Mouse (Mus musculus): ENCODE data around the gene Nbea.
A peak's percentile ranks its signal among the peaks of the same experiment; 100 is the strongest.

Nbea gene

DNA sequence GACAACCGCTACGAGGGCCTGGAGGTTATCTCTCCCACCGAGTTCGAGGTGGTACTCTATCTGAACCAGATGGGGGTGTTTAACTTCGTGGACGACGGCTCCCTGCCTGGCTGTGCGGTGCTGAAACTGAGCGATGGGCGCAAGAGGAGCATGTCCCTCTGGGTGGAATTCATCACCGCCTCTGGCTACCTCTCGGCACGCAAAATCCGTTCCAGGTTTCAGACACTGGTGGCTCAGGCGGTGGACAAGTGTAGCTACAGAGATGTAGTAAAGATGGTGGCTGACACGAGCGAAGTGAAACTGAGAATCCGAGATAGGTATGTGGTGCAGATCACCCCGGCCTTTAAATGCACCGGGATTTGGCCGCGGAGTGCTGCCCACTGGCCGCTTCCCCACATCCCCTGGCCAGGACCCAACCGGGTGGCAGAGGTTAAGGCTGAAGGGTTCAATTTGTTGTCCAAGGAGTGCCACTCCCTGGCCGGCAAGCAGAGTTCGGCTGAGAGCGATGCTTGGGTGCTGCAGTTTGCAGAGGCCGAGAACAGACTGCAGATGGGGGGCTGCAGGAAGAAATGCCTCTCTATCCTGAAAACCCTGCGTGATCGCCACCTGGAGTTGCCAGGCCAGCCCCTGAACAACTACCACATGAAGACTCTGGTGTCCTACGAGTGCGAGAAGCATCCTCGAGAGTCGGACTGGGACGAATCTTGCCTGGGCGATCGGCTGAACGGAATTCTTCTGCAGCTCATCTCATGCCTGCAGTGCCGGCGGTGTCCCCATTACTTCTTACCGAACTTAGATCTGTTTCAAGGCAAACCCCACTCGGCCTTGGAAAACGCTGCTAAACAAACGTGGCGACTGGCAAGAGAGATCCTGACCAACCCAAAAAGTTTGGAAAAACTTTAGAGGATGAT is 400.1 kb downstream of the Nbea start:
- peak; percentile 71 for DNase-seq (ENCODE audit: extremely low spot score)

DNA sequence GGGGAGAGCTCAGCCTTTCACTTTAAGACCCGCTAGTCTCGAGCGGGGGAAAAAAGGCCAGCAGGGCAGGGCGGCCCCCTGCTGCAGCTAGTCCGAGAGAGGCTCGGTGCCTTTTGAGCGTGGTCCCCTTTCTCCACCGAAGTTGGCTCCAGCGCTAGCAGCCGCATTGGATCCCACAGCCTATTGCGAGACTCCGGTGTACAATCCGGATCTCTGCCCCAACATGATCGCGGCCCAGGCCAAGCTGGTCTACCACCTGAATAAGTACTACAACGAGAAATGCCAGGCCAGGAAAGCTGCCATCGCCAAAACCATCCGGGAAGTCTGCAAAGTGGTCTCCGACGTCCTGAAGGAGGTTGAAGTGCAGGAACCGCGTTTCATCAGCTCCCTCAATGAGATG is 400.7 kb downstream of the Nbea start:
- peak; percentile 61 for DNase-seq (ENCODE audit: extremely low spot score)

- DNase-seq (ENCODE audit: extremely low spot score): peak; percentile 25
Observed at GRCm38 (mm10) chr3:55782056-55782687, 401.3 kb downstream of the Nbea start, which contains the start of gene Mab21l1. TSS of gene Mab21l1 (plus strand) at chr3:55782510.

GRCm38 (mm10) chr3:55781429-55782055 is 402.0 kb downstream of the Nbea start:
- DNase-seq (ENCODE audit: extremely low spot score): no peak

GRCm38 (mm10) chr3:55780120-55781070 is 403.1 kb downstream of the Nbea start:
- peak; percentile 73 for DNase-seq (ENCODE audit: extremely low spot score)

DNA sequence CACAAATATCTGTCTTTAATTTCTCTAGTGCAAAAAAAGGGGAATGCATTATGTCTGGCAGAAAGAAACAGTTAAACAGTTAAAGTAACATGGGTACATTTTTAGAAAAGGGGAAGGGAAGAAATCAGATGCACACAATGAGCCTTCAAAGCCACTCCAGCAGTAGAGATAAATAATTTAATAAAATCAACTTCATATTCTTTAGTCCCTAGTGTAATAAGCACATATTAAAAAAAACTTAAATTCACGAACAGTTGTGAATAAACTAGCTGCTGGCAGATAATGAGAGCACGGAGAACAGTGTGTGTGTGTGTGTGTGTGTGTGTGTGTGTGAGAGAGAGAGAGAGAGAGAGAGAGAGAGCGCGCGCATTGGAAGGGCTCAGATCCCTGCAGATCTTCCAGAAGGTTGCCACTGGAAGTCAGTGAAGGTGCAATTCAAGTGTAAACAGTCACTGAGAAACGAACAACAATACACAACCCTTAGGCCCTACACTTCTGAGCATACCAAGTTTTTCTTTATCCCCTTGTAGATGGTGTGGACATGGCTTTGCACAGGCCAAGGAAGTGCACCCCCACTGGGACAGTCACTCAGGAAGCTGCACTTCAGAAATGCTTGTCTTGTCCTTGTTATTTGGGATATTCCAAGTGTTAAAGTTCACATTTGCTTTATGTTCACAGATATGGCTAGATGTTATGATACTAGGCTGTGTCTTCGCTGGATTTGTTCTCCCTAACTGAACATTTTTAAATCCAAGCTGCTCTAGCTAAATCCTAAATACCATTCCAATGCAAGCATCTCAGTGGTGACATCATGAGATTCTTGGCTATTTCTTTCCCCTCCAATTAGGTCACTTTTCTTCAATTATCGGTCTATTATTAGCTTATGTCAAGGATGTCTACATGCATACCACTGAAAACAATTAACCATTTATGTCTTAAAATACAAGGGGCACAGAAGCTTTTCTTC is 404.5 kb downstream of the Nbea start:
- peak; percentile 34 for DNase-seq (ENCODE audit: extremely low spot score)

GRCm38 (mm10) chr3:55777501-55777900 is 406.0 kb downstream of the Nbea start:
- no peak for DNase-seq (ENCODE audit: extremely low spot score)

GRCm38 (mm10) chr3:55775753-55776152 is 407.7 kb downstream of the Nbea start:
- DNase-seq (ENCODE audit: extremely low spot score): no peak

- DNase-seq (ENCODE audit: extremely low spot score): no peak
Observed at GRCm38 (mm10) chr3:55775245-55775644, 408.3 kb downstream of the Nbea start.

GRCm38 (mm10) chr3:55774203-55774602 is 409.3 kb downstream of the Nbea start:
- no peak for DNase-seq (ENCODE audit: extremely low spot score)

DNA sequence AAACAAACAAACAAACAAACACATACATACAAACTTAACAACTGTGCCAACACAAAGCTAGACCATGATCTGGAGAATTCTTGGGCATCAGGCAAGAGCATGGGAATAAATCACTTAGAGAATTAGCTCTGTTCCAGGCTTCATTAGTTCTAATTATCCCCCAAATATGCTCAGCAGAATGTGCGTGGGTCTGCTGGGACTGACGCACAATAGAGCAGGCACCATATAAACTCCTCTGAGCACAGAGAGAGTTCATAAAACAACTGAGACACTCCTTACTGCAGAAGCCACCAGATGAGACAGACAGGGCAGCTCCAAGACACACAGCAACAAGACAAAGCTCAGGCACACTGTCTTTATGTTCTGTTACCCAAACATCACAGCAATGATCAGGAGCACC is 414.2 kb downstream of the Nbea start:
- DNase-seq (ENCODE audit: extremely low spot score): no peak

DNA sequence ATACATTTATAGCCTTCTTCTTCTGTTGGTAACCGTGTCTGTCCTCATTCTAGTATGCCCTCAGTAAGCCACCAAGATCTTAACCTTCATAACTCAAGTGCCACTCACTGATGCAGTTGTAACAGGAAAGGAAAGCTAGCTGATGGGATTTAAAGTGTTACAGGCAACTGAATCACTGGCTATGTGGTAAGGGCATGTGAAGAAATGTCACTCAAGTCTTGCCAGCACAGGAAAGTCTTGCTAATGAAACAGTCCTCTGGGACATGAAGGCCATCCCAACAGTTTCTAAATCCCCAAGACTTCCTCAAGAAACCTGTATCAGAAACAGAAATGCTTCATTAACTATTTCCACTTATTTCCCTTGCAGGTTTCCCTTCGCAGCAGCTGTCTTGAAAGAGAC is 414.8 kb downstream of the Nbea start:
- DNase-seq (ENCODE audit: extremely low spot score): no peak

- DNase-seq (ENCODE audit: extremely low spot score): no peak
Observed at GRCm38 (mm10) chr3:55763591-55763990, 419.9 kb downstream of the Nbea start.

DNA sequence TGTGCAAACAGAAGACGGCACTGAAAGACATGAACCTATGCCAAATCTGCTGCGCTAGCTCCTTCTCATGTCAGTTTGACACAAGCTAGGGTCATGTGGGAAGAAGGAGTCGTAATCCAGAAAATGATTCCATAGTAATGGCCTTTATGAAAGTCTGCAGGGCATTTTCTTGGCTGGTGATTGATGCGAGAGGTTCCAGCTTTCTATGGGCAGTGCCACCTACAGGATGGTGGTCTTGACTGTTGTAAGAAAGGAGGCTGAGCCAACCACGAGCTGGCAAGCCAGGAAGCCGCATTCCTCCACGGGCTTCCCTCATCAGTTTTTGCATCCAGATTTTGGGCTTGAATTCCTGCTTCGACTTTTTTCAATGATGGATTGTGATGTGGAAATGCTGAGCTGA is 425.2 kb downstream of the Nbea start:
- DNase-seq (ENCODE audit: extremely low spot score): no peak

- DNase-seq (ENCODE audit: extremely low spot score): no peak
Observed at GRCm38 (mm10) chr3:55756602-55757190, 426.8 kb downstream of the Nbea start.

DNA sequence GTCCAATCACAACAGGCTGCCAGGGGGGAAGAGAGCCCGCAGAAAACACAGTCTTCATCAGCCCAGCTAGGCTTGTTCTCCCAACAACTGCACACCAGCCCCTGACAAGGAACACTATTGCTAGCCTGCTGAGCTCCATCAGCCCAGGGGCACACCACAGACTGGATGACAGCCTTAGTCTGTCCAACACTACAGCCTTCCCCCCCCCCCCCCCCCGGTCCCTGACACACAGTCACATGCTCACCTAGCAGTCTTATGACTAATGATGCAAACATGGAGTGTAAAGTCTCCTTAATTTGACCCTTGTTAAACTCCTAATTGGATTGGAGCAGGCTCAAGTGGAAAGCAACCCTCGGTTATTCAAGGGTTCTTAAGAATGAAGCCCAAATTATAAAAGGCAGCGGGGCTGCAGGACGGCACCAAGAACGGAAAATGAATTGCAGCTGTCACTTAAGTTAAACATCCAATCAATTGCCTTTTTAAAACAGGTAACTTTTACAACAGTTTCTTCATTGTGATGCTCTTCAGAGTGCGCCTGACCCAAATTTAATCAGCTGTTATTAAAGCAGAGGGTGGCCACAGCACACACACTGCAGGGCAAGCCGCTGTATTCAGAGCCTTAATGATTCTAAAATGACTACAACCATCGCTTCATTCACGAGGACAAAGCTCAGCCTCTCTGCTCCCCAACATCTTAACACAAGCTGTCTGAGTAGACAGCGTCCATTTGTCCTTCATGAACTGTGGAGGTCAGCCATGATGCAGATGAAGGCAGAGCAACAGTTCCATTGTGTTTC is 427.5 kb downstream of the Nbea start:
- DNase-seq (ENCODE audit: extremely low spot score): no peak

DNA sequence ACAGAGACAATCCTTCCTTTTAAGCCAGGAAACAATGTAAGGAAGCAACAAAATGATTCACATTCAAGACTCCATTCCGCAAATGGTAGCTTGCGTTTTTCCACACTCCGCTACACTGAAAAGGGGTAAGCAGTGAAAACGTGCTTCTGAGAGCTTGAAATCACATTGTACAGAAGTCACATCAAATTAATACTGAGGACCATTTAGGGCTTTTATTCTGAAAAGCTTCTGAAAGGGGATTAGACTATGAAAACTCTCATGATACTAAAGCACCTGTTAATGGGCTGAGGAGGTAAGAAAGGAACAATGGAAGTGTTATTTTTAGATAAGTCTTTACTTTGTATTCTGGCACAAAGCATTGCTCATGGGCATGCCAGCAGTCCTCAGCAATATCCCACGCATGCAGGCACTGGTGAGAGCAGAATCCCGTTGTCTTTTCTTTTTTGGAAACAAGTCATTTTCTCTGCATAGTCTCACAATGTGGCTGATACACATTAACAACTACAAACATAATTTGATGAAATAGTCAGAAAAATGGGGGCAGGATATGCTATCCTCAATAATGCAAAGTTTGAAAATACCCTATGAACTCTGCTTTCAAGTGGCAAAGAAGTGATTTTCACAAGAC is 428.4 kb downstream of the Nbea start:
- no peak for DNase-seq (ENCODE audit: extremely low spot score)

DNA sequence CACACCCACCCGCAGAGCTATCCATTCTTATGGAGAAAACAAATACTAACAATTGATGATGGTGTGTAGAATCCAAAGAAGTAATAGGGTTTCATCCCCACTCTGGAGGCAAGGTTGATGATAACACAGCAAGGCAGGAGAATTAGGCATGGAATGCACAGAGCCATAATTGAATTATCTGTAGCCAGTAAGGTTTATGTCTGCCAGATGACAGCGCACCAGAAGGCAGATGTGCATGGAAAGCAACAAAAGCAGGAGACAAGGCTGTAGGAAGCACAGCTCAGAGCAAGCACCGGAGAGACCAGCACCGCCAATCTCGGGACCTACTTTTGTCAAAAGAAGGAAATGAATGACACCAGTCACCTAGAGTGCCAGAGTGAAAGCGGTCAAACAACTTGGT is 429.6 kb downstream of the Nbea start:
- no peak for DNase-seq (ENCODE audit: extremely low spot score)

- no peak for DNase-seq (ENCODE audit: extremely low spot score)
Observed at GRCm38 (mm10) chr3:55752558-55752957, 430.9 kb downstream of the Nbea start.
